Mouse (Mus musculus): ENCODE results near the gene Slc38a10.

DNA sequence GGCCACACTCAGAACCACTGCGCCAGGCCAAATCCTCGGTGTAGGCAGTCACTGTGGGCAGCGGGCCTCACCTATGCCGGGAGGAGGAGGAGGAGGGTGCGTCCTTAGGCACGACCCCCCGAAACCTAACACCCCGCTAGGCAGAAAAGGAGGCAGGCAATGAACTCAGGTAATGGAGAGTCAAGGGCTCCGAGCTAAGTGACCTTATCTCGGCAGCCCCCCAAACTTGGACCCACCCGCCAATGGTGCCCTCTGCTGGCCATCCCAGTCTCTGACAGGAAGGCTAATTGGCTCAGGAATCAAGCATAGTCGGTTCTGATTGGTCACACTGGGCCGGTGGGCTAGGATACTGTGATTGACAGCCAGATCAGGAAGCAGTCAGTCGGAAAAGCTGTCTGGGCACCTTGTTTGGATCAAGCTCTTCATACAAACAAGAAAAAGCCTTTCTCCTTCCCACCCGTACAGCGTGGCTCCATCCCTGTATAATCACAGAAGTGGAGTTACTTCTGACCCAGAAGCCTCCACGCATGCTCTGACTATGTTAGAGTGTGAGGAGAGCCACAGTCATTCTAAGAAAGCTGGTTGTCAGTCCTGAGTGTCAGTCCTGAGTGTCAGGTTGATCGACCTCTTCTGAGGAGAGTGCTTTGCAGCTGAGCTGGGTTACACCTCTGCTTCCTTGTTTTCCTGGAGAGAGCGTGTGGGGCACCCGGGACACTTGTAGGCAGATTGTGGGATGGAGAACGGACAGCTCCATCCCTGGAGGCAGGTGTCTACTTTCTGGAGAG, 18.3 kb upstream of the Slc38a10 start:
- TF ChIP-seq POLR2AphosphoS5 (IDR thresholded peaks at IDR 0.05; ENCODE audit: insufficient replicate concordance, low read depth, low read length) (no peak), CTCF (IDR thresholded peaks at IDR 0.05; ENCODE audit: low read depth, low read length) (peak; percentile 33; the same call in 1 of the 2 replicates), TAL1 (conservative IDR thresholded peaks at IDR 0.05; ENCODE audit: low read depth, low read length) (no peak)

Measured in G1E (cell line).